Mouse (Mus musculus) gastrocnemius, adult 8-10 months (tissue): ENCODE data around the gene Brat1. TPM values are rescaled to one million over a fixed set of nuclear protein-coding genes. Genes with fewer than 3 reads are reported as not detected.

ENCODE experiments used
- DNase-seq, 2 experiments: peaks; one replicate each; pipeline ENCODE4 v3.0.0; 2022; ENCODE audit warnings: low spot score in 2 of 2
- total RNA-seq, 4 experiments: library from RNA; stranded (reverse); gene quantifications; 2 replicates each; pipeline ENCODE4 v1.2.4; 2022

The Brat1 gene
- total RNA-seq, 4 experiments from 2014 or later: 4.6 to 5.8 (median 5.2) TPM

DNA sequence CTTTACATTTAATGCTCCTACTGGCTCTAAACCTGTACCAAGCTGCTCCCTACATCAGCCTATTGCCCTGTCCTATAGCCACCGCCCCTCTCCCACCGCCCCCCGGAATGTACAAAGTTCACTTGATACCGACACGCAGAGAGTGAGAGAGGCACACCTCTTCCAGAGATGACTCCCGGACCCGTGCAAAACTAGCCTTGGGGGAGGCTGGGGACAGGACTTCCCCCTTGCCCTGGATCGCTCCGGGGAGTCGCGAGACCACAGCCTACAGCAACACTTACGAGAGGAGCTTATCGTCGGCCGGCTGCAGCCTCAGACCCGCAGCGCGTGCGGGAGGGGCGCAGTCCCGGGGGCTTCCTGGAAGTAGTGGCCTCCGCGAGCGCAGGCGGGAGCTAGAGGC lies 3.1 kb upstream of the Brat1 start:
- DNase-seq: no peak

DNA sequence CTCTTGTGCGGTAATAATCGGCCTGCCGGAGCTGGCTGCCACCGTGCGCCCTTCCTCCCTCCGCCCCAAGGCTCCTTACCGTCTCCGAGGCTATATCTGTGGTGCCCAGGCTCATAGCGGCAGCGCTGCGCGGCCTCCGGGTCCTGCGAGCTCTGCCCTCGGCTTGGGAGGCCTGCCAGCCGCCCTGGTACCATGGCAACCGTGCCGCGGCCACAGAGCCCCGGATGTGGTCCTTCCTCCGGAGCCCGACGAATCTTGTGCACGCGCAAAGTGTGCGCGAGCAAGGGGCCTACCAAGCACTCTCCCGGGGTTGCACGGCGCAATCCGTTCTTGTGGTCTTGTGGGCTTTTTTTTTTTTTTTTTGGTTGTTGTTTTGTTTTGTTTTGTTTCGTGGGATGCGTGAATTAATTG lies 2.7 kb upstream of the Brat1 start, which contains the start of gene Iqce:
Gene Iqce (minus strand): TSS at position 276 of the 411 bp plus-strand sequence.
- DNase-seq: peak; percentile 86 to 90

DNA sequence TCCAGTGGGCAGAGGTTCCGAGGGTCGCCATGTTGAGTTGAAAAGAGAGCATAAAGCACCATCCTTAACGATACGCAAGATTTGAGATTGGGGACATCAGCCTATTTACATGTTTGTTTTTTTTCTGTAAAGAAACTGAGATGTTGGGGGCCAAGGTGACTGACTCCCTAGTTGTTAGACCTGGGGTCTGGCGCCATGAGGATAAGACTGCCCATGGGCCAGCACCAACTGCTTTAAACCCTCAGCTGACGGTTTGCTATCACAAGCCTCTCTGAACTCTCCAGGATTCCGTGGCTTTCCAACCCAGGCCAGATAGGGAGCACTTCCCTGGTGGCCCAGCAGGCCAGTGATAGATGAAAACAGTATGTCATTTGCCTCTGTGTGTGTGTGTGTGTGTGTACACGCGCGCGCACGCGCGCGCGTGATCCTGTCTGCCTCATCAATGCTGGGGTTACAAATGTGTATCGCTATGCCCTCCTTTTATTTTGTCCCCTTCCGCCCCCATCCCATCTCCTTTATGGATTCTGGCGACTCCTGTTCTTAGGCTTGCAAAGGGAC lies 2.1 kb upstream of the Brat1 start:
- no peak for DNase-seq

DNA sequence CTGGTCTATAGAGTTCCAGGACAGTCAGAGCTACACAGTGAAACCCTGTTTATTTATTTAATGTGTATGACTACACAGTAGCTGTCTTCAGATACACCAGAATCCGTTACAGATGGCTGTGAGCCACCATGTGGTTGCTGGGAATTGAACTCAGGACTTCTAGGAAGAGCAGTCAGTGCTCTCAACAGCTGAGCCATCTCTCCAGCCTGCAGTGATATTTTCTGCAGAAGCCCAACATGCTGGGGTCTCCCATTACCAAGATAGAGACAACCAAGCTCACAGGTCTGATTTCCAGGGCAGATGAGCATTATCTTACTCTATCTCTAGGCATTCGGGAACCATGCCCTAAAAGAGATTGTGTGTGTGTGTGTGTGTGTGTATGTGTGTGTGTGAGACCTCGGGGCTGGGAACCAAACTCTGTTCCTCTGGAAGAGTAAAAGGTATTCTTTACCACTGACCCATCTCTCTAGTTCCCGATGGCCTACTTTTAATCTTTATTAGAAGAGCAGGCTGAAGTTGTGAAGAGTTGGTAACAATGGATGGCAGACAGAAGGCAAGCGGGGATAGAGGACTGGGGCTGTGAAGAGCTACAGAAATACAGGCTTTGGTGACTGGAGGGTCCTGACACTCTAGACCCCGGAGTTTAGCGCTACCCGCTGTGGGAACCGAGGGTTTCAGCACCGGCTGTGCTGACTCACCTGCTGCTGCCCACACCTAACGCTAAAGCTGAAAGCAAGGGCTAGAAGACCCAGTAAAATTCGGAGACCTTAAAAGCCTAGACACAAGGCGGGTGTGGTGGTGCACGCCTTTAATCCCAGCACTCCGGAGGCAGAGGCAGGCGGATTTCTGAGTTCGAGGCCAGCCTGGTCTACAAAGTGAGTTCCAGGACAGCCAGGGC lies 1.1 kb upstream of the Brat1 start:
- DNase-seq: peak in 1 of 2 experiments; percentile 8

DNA sequence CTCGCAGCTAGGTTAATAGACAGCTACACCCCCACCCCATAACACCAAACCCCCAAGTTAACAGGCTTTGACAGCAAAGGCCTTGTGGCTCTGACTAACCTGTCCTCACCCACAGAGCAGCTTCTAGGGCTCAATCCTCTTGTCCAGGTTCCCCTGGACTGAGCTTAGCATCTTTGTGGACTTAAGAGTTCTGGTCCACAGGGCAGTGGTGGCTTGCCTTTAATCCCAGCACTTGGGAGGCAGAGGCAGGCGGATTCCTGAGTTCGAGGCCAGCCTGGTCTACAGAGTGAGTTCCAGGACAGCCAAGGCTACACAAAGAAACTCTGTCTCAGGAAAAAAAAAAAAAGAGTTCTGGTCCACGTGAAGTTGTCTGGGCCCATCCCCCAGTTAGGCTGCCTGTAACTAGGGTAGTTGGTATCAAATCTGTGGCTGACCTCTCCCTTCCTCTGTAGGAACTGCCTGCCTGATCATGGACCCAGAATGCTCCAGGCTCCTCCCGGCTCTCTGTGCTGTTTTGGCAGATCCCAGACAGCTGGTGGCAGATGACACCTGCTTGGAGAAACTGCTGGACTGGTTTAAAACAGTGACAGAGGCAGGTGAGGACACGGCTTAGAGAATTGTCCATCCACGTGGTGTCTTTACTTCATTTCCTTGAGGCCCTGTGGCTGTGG lies 825 bp downstream of the Brat1 start:
- no peak for DNase-seq

DNA sequence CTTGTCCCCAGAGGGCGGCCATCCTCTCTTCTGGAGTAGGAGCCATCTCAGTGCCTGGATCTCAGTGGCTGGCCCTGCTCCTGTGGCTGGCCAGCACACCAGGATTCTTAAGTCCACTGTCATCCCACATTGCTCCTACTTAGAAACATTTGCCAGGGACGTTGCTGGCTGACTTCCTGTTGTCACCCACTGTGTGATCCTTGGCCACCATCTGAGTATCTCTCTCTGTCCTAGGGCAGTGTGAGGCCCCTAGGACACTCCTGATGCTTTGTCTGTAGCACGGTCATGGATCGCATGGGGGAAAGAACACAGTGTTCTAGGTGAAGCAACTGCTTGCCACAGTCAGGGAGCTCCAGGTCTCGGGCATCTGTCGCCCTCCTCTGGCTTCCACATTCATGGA lies 5.5 kb downstream of the Brat1 start:
- no peak for DNase-seq

DNA sequence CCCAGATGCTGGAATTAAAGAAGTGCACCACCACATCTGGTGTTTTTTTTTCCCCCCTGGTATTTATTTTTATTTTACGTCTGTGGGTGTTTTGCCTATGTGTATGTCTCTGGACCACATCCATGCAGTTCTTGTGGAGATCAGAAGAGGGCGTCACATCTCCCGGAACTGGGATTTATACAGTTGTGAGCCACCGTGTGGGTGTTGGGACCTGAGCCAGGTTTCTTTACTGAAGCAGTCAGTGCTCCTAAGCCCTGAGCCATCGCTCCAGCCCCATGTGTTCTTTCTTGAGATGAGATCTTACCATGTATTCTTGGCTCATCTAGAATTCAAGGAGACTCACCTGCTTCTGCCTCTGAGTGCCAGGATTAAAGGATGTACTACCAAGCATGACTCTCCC lies 6.2 kb downstream of the Brat1 start:
- no peak for DNase-seq

DNA sequence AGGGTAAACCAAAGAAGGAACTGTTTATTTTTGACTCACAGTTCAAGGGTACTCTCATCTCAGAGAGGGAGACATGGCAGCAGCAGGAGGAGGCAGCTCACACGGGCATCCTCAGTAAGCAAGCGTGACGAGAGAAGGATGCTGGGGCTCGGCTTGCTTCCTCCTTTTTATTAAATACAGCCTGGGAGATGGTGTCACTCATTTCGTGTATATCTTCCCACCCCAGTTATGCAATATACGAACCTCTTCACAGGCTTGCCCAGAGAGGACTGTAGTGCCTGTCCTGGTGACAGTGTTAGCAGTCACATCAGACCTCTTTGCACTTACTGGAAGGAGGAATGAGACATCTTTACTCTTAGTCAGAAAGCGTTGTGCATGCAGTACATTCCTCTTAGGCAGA lies 16.0 kb downstream of the Brat1 start:
- DNase-seq: no peak

DNA sequence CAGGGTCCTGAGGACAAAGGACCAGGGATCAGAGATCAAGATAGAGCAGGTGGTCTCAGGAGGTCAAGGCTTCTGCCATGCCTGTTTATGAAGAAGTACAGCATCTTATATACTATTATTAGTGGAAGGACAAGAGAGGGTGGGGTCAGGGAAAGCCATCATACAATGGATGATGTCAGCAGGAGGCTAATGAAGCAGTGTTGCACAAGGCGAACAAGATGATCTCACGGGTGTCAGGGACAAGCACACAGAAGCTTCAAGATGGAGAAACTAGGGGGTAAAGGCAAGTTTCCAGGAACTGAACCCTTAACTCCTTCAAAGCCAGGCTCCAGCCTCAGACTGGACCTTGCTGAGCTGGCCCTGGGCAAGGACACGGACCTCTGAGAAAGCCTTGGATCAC lies 17.3 kb downstream of the Brat1 start:
- DNase-seq: no peak

DNA sequence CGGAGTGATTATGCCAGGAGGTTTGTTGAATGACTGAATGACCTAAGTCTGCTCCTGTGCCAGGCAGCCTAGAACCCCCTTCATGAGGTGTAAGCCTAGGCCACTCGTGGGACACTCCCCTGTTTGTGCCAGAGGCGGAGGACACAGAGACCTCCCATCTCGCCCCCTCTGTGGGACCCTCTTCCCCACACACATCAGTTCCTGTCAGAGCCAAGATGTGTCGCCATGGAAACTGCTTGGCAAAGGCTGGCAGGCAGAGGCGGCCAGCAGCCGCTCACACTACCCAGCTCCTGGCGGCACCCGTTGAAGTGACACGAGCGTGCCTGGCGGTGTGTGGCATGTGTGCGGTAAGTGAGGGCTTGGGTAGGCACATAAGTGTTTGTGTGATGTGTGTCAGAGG lies 19.0 kb downstream of the Brat1 start, which contains the start of gene Amz1:
Gene Amz1 (plus strand): TSS at position 306 of the 400 bp plus-strand sequence.
- DNase-seq: no peak

DNA sequence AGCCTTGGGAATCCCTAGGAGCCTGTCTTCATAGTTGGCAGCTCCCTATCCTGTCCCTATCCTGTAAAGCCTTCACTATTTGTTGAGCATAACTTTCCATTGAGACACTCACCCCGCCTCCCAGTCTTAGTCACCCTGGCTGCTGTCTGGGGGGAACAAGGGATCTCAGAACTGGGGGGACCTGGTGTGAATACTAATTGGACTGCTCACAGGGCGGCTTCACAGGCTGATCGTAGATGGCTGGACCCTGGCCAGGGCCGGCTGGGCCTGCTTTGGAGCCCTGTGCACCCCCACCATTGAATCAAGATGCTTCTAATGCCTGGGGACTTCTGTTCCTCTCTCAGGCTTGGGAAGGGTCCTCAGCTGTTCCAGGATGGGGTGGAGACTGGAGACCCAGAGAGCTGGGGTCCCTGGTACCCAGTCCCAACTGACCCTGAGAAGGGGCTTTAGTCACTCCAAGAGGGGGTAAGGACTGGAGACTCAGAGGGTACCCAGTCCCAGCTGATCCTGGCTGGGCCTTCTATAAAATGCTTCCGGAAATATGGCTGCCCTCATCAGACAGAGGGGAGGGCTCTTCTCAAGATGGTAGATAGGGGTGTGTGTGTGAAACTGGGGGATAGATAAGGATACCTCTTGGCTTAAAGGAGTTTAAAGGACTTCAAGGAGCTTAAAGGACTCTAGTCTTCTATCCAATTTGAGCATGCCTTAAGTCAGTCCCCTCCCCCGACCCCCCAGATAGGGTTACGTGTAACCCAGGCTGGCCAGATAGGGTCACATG lies 21.4 kb downstream of the Brat1 start:
- DNase-seq: no peak

DNA sequence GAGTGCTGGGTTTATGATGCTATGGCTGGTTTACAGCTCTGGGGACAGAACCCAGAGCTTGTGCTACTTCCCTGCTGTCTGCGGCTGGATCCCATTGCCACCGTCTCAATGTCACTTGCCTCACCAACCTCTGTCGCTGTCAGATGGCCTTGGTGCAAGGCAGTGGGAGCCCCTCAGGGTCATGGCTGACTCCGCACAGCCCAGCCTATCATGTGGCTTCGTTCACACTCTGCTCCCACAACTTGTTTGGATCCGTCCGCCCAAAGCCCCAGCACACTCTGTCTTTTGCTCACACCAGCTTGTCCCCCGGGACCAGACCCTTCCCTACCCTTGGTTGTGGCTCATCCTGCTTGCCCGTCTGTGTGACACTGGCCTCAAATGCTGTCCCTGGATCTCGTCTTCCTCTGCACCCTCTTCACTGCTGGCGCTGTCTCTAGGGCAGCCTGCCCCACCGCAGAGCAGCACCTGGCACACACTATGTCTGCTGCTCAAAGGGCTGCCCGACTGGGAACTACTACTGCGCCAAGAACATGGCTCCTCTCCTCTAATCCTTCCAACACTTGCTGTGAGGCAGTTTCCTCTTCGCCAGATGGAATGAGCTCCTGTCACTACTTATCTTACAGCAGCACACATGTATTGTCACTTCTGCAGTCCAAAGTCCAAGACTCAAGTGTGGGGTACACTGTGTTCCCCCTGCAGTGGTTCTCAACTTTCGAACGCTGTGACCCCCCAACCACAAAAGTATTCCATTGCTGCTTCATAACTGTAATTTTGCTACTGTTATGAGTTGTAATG lies 22.3 kb downstream of the Brat1 start:
- DNase-seq: no peak

DNA sequence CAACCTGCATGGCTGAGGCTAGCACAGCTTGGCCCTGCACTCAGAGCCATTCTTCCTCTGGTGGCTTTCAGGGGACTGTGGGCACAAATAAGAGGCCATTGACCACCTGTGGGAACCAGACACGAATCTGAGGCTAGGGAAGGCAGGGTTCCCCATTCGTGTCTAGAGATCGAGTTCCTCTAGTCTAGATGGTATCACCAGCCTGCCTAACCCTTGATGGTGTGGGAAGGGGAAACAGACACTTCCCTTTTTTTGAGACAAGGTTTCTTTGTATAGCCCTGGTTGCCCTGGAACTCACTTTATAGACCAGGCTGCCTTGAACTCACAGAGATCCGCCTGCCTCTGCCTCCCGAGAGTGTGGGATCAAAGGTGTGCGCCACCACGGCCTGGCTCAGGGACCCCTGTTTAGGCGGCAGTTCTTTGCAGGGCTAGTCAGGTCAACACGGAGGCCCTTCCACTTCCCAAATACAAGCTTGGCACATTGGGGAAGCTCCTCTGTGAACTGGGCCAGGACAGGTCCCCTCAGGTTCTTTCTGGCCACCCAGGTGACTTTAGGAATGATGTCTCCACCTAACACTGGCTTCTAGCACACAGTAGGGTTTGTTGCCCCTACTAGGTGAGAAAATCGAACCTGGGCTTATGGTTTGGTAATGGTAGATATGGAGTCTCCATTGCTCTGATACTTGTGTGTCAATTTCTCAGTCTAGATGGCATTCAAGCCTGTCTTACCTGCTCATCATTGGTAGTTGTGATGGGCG lies 26.4 kb downstream of the Brat1 start:
- DNase-seq: no peak

DNA sequence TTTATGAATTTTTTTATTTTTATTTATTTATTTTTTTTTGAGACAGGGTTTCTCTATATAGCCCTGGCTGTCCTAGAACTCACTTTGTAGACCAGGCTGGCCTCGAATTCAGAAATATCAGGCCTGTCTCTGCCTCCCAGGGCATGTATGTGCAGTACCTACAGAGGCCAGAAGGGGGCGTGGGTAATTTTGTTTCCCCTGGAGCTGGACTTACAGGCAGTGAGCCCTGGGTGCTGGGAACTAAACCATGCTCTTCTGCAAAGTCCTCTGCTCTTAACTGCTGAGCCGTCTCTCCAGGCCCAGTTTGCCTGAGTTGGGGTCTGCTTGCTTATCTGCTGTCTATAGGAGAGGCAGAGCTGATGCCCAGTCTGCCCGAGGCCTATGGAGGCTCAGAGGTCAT lies 27.4 kb downstream of the Brat1 start:
- no peak for DNase-seq

DNA sequence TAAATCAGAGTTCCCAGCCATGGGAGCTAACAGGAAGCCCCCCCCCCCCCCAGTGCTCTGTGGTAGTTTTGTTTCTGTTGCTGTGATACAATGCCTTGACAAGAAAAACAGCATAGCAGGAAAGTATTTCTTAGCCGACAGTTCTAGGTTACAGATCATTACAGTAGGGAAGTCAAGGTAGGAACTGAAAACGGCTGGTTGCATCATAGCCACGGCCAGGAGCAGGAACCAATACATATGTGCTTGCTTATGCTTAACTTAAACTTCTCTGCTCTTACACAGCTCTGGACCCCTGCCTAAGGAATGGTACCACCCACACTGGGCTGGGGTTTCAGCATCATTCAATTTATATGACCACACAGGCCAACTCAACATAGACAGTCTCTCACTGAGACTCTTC lies 28.5 kb downstream of the Brat1 start:
- DNase-seq: no peak

DNA sequence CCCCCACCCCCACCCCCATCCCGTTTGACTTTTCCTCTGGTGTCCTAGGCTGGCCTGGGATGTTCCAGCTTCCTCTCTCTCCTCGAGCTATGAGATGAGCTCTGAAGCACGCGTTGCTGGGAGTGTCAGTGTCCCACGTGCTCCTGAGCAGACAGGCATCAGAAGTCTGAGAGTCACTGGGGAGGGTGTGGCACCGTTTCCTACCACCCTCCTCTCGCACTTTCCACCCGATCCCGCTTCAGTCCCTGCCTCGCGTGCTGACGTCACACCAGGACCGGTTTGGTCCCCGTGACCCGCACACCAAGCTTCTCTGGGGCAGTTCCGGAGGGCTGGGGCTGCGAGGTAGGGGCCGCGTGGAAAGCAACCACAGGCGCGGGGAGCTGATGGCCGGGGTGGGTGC lies 30.5 kb downstream of the Brat1 start:
- no peak for DNase-seq

DNA sequence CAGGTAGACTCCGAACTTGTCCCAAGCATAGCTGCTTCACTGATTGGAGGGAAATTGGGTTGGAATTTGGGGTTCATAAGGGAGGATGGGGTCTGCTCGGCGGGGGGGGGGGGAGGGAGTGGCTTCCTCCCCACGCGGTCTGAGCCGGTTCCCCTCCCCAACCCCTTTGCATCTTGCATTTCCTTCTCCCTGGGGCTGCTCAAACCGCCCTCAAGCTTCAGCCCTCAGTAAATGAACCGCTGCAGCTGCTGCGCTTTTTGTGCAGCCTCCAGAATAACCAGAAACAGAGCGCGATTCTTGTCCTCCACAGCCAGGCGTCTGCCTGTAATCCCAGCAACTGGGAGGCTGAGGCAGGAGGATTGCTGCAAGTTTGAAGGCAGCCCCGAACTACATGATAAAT lies 31.4 kb downstream of the Brat1 start:
- no peak for DNase-seq

DNA sequence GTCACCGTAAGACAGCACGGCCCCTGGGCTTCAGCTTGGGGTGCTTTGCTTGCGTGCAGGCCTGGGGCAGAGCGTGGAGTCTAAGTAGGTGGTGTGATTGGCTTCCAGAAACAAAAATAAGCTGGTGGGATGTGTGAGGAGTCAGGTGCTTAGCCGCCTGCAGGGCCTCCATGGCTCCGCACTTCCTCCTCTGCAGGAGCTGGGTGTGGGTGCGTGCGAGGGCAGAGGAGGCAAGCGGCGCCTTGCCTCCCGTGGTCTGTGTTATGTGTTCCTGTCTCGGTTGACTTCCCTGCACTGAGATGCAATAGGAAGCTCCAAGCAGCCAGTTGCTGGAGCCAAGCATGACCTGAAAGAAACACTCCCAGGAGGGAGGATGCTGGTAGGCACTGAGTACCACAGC lies 35.0 kb downstream of the Brat1 start:
- DNase-seq: no peak

DNA sequence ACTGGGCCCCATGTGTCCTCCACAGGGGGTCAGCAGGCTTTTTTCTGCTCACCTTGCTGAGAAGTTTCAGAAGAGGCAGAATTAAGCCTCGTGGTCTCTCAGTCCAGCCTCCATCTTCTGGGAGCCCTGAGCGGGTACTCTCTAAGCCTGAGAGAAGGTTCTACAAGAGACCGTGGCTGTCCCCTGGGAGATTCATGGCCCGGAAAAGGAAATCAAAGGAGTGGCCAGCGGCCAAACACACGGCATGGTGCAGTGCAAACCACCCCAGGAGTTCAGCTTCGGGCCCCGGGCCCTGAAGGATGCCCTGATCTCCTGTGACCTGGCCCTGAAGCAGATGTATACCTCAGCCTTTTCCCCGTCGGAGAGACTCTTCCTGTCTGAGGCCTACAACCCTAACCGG lies 36.2 kb downstream of the Brat1 start:
- no peak for DNase-seq

DNA sequence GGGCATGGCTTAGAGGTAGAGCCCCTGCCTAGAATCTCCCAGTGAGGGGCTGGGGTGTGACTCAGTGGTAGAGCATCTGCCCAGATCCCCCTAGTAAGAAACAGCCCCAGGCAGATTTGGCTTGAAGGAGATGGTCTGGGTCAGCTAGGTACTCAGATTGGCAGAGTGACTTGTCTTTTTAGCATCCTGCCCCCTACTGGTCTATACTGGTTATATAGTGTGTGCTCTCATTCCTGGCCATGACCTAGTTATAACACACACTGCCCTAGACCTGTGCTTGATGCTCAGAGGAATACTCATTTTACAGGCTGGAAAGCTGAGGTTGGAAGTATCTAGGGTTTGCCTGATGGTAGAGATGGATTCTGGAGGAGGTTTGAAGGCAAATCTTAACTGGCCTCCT lies 37.1 kb downstream of the Brat1 start:
- DNase-seq: no peak
